ENCODE assay signal across 29 mouse cellular contexts in the genomic region with DNA sequence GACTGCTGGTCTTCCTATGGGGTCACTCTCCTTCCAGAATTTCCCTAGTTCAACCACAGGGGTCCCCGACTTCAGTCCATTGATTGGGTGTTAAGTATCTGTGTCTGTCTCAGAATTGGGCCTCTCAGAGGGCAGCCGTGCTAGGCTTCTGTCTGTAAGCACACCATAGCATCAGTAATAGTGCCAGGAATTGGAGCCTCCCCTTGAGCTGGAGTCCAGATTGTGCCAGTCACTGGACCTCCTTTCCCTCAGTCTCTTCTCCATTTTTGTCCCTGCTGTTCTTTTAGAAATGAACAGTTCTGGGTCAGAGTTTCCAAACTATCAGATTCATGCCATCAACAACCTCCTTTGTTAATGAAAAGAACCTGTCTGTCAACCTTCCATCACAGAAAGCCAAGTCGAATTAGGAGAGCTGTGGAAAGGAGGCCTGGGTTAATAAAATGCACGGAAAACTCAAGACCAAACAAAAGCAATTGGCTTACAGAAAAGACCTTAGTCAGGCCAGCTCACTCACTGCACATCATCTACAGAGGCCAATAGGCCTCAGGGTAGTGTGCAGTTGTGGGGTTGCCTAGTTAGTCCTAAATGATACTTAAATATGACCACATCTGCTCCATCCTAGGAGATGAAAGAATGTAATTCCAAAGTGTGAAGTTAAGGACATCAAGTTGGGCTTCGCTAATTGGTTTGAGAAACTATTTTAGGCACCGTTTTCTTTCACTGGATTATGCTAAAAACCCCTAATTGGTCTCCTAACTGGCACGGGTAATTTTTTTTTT.
DNase-seq lines count a peak whose midpoint lies in the region; ATAC-seq and TF ChIP-seq lines count a peak whose summit lies in the region.
"Had no signal": no experiment of that assay in that cellular context is flagged by ENCODE, and none has a peak within 500 bp of the region (broad histone marks: within the 10 kb centered on the region; RNA-seq: fewer than 3 reads in every experiment).

No protein-coding gene starts in this region.

- no peak overlapping the region for H3K9ac ChIP-seq in forebrain, embryonic 11.5 days (ENCODE audit: low read length)
- no peak overlapping the region for H3K9ac ChIP-seq in forebrain, embryonic 16.5 days (replicated peaks; ENCODE audit: low read depth, low read length)
- H3K9ac ChIP-seq: heart, embryonic 12.5 days; limb, embryonic 12.5 days; liver, embryonic 15.5 days; lung, embryonic 14.5 days; neural tube, embryonic 12.5 days had no signal

- H3K9me3 ChIP-seq in forebrain, embryonic 11.5 days (ENCODE audit: control insufficient read depth, low read length), result no peaks in the 10 kb centered on the region
- H3K9me3 ChIP-seq in forebrain, embryonic 16.5 days (ENCODE audit: control insufficient read depth, low read length), result 0 out of 2 replicates have a peak, but pooled peaks cover 3% of the 10 kb centered on the region
- H3K9me3 ChIP-seq: heart, embryonic 12.5 days; limb, embryonic 12.5 days; liver, embryonic 15.5 days; neural tube, embryonic 12.5 days had no signal

- 59% methylated on average over 7 of the region's 7 CpGs for WGBS in forebrain, embryonic 11.5 days
- WGBS in forebrain, embryonic 16.5 days, result 21% methylated on average over 7 of the region's 7 CpGs

- peak; percentile 86 for ATAC-seq in forebrain, embryonic 11.5 days (replicated peaks; ENCODE audit: low FRiP score)
- peak; percentile 89 for ATAC-seq in forebrain, embryonic 16.5 days
- ATAC-seq: activated CD4-positive, CD25-positive, alpha-beta regulatory T cell, adult 4 months; hindbrain, embryonic 16.5 days had no signal

- H3K4me3 ChIP-seq in layer of hippocampus, adult 2 months, result no peak overlapping the region
- H3K4me3 ChIP-seq in forebrain, embryonic 11.5 days (ENCODE audit: low read depth, low read length), result no peak overlapping the region
- H3K4me3 ChIP-seq in forebrain, embryonic 16.5 days (replicated peaks; ENCODE audit: low read length), result no peak overlapping the region
- H3K4me3 ChIP-seq: erythroblast, embryonic 14.5 days; gastrocnemius, adult 2 months; heart, adult 2 months; heart, embryonic 12.5 days; limb, embryonic 12.5 days; liver, embryonic 15.5 days; myocyte; neural tube, embryonic 12.5 days had no signal

- peak; percentile 4 for DNase-seq in cerebellum, adult 9-10 months
- no peak for DNase-seq in cerebellum, adult 8-10 months
- no peak for DNase-seq in layer of hippocampus, adult 2 months (ENCODE audit: low spot score in 2 of 2)
- DNase-seq in layer of hippocampus, adult 11-12 months (ENCODE audit: low spot score), result no peak
- DNase-seq in forebrain, embryonic 11.5 days (ENCODE audit: low spot score), result no peak
- no peak for DNase-seq in adipocyte (ENCODE audit: low spot score)
- DNase-seq in layer of hippocampus, postnatal 25 days (ENCODE audit: extremely low spot score in 1 of 2, low spot score in 1 of 2), result no peak
- DNase-seq: adrenal gland, adult 8-10 months; cerebellum, adult 11 months; cerebellum, postnatal 25 days; gastrocnemius, adult 2 months; gastrocnemius, postnatal 36 days; heart, adult 2 months; kidney, adult 18-20 months; kidney, postnatal 36 days; lung, embryonic 14.5 days; lung, postnatal 14 days; thymus, postnatal 4 days had no signal

- no peaks in the 10 kb centered on the region for H3K4me1 ChIP-seq in forebrain, embryonic 11.5 days (replicated peaks; ENCODE audit: control insufficient read depth, insufficient read depth, low read length)
- no peaks in the 10 kb centered on the region for H3K4me1 ChIP-seq in forebrain, embryonic 16.5 days (replicated peaks; ENCODE audit: control insufficient read depth, insufficient read depth, low read length)
- H3K4me1 ChIP-seq: heart, embryonic 12.5 days; liver, embryonic 15.5 days; neural tube, embryonic 12.5 days had no signal

- H3K27me3 ChIP-seq in forebrain, embryonic 11.5 days (ENCODE audit: control insufficient read depth, insufficient read depth, low read length), result no peaks in the 10 kb centered on the region
- H3K27me3 ChIP-seq in forebrain, embryonic 16.5 days (replicated peaks; ENCODE audit: control insufficient read depth, insufficient read depth, low read length), result no peaks in the 10 kb centered on the region
- H3K27me3 ChIP-seq: CH12.LX; heart, embryonic 12.5 days; limb, embryonic 12.5 days; liver, embryonic 15.5 days; neural tube, embryonic 12.5 days had no signal

- H3K36me3 ChIP-seq in forebrain, embryonic 11.5 days (ENCODE audit: control insufficient read depth, insufficient read depth, low read length), result no peaks in the 10 kb centered on the region
- no peaks in the 10 kb centered on the region for H3K36me3 ChIP-seq in forebrain, embryonic 16.5 days (ENCODE audit: control insufficient read depth, insufficient read depth)
- H3K36me3 ChIP-seq: heart, embryonic 12.5 days; limb, embryonic 12.5 days; liver, embryonic 15.5 days; neural tube, embryonic 12.5 days had no signal

- no peak for TF ChIP-seq CTCF in layer of hippocampus, adult 2 months (conservative IDR thresholded peaks at IDR 0.05)

- H3K27ac ChIP-seq in layer of hippocampus, adult 2 months, result 0 out of 2 replicates have a peak overlapping the region, but pooled peaks have one; percentile 7
- no peak overlapping the region for H3K27ac ChIP-seq in forebrain, embryonic 11.5 days (ENCODE audit: low read depth, low read length)
- H3K27ac ChIP-seq in forebrain, embryonic 16.5 days (ENCODE audit: low read length), result no peak overlapping the region
- H3K27ac ChIP-seq: gastrocnemius, adult 2 months; heart, adult 2 months; limb, embryonic 12.5 days; liver, embryonic 15.5 days; neural tube, embryonic 12.5 days had no signal

- no peak overlapping the region for H3K4me2 ChIP-seq in forebrain, embryonic 11.5 days (ENCODE audit: low read depth, low read length, severe bottlenecking)
- H3K4me2 ChIP-seq in forebrain, embryonic 16.5 days (ENCODE audit: low read length), result no peak overlapping the region
- H3K4me2 ChIP-seq: heart, embryonic 12.5 days; limb, embryonic 12.5 days; liver, embryonic 15.5 days; lung, embryonic 14.5 days; midbrain, embryonic 11.5 days; neural tube, embryonic 12.5 days had no signal
